Mouse (Mus musculus): ENCODE data around the gene Pros1.

The Pros1 gene

DNA sequence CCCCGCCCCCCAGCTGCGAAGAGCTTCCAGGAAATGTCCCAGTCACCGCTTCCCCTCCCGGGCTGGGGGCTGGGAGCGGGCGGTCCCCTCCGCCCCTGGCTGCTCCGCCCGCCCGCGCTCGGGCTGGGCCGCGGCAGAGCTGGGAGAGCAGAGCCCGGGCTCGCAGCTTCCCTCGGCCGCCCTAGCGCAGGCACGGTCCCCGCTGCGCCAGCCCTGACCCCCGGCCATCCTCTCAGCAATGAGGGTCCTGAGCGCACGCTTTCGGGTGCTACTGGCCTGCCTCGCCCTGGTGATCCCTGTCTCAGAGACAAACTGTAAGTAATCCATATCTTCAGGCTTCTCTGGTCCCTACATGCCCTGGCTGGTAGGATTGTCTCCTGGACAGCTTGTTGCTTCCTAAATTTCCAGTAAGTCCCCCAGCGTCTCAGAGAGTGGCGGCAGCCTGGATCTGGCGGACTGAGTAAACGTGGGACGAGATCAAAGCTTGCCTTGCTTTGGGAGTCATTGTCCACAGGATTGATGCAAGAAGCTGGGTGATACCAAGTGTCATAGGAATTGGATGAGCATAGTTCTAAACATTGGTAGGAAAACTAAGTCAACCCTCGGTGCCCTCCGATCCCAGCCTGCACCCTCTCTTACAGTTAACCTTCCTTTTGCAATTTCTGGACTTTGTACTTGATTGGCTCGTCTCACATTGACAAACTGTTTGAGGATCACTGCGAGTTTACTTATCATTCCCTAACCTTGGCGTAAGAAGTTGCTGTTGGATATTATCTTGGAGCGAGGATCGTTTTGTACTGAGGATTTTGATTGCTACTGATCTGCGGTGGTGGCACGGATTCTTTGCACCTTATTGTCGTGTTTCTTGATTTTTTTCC is at the start of gene Pros1:
Gene Pros1, plus strand, starts transcription at position 117 of the 878 bp plus-strand sequence.
- in situ Hi-C loops (cut with MboI, MseI) = no loop called here

DNA sequence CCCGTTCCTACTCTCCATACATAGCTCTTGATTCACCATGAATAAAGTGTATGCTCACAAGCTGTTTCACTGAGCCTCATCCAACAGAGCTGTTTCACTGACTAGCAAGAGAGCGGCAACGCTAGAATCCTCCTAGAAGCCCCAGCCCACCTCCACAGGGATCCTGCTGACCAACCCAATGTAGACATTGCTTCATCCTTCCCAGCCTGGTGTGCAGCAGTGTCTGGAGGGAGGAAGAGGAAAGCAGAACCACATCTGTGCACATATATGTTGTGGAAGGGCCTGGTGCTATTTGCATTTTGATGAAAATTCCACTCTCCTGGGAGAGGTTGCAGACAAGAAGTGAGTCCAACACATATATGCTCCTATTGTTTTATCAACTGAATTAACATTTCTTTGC is 49.5 kb upstream of the Pros1 start:
- in situ Hi-C loops (cut with MboI, MseI) = no loop called here

DNA sequence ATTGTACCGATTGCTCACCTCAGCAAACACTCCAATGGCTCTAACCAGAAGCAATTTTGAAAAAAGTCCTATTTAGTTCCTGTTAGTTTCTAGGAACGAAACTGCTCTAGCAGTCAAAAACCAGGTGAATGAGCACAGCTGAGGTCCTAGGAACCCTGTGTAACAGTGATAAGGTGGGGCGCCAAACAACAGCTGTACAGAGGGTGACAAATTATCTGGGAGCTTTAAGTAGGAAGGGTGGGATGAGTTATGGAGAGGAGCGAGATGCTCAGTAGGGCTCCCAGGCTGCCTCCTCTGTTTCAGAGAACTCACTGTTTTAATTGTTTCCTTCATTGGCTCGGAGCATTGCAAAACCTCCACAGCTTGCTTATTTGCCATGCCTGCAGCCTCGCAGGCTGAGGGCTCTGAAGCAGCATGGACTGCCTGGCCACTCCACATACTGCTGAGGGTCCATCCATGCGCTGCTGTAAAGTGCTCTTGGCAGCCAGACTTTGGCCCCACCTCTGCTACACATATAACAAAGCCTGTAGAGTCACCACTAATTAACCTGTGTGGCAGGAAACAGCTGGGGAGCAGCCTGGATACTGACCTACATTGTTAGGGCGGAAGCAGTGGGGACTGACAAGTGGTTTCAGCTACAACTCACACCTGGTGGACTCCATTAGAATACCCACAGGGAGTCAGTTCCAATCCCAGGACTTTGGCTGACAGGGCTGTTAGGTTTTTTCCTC is 46.7 kb upstream of the Pros1 start:
- in situ Hi-C loops (cut with MboI, MseI) = no loop called here

DNA sequence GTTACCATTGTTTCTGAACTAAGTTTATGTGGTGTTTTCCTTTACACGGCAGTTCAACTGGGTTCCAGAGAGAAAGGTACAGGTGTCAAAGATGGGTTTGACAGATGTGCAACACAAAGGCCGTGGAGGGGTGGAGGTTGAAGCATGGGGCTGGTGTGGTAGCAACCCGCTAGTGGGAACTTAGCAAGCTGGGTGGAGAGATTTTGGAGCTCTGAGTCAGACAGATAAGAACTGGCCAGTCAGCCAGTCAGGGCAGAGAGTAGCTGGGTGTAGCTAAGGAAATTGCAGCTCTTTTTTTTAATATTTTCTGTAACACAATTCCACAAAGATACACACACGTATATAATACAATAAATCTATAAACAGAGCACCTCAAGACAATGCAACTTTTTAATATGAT is 43.3 kb upstream of the Pros1 start:
- in situ Hi-C loops (cut with MboI, MseI) = no loop called here

DNA sequence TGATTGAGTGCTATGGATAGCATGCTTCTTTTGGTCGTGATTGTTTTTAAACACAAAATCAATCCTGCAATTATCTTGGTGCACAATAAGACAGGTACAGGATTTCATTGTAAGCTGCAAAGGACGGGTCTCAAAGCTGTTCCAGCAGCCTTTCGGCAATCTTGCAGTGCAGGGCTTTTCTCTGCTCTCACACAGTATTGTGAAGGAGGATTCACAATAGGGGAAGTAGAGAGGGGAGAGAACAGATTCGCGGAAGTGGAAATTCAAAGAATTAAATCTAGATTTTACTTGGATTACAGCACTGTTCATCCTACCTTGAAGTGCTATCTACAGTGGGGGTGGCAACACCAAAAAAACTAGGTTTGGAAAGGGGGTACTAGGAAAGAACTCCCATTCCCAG is 40.3 kb upstream of the Pros1 start:
- in situ Hi-C loops (cut with MboI, MseI) = no loop called here

DNA sequence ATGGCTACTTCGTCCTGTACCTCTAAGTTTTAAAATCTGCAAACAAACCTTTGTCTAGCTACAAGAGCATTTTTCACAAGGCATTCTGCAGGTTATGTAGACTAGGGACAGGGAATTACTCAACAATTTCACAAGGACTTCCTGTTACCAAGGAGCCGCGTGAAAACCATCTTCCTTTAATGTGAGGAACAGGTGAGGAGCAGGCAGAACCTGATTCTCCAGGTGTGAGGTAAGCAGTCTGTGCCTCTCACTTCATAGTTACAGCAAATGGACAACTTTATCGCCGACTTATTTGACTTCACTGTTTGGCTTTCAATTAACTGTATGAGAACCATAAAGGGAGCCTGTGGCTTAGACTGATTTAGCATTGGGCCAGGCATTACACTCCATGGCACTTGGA is 39.6 kb upstream of the Pros1 start, which contains the start of gene Stx19:
Gene Stx19, plus strand, starts transcription at position 186 of the 400 bp plus-strand sequence.
- in situ Hi-C loops (cut with MboI, MseI) = no loop called here

DNA sequence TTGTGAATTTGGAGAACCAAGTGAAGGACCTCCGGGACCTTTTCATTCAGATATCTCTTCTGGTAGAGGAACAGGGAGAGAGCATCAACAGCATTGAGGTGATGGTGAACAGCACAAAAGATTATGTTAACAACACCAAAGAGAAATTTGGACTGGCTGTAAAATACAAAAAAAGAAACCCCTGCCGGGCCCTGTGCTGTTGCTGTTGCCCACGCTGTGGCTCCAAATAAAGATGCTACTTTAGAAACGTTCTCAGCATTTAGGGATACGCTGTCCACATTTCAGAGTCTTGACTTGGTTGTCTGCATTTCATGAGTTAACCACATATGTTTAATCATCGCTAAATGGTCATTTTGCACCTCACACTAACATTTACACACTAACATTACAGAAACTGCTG is 31.6 kb upstream of the Pros1 start:
- in situ Hi-C loops (cut with MboI, MseI) = no loop called here

DNA sequence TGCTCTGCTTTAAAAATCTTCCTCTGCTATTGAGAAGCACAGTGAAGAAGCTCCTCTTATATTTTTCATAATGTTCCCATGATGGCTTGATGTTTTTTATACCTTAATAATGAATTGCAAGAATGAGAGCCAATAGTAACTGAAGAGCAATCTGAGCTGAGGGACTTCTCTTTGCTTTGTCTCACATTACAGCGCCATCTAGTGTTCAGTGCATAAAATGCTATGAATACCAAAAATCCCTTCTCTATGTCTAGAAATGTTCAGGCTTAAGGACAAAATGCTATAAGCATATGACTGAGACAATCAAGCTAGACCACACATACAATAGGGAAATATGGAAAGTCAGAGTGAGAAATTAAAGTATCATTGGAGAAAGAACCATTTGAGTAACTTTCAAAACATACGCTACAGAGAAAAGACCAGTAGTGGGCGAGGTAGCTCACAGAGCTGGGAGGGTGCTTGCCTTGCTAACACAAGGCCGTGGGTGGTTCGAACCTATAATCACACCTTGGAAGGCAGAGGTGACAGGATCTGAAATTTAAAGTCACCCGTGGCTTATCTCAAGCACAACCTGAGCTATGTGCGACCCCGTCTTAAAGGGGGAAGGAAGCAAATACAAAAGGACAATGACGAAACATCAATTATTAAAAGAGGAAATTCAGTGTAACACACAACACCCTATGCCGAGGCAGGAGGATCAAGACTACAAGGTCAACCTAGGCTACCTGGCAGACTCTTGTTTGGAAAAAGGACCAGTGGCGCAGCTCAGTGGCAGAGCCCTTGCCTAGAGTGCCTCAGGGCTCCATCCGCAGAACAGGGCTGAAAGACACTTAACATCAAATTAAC is 27.7 kb upstream of the Pros1 start:
- in situ Hi-C loops (cut with MboI, MseI) = no loop called here

DNA sequence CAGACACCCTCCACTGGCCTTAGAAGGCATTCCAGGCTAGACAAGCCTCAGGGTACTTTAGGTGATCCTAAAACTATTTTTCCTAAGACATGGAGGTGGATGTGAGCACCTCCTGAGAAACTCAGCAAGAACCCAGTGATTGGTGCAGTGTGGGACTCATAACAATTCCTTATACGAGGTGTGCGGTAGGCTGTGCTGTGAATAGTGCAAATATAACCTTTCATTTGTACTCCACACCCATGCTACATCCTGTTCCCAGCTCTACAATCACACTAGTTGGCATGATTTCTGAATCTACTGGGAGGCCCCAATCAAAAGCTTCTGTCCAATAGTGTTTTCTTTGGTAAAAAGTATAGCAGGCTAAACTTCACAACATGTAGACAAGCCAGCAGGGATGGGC is 22.1 kb upstream of the Pros1 start:
- in situ Hi-C loops (cut with MboI, MseI) = no loop called here

DNA sequence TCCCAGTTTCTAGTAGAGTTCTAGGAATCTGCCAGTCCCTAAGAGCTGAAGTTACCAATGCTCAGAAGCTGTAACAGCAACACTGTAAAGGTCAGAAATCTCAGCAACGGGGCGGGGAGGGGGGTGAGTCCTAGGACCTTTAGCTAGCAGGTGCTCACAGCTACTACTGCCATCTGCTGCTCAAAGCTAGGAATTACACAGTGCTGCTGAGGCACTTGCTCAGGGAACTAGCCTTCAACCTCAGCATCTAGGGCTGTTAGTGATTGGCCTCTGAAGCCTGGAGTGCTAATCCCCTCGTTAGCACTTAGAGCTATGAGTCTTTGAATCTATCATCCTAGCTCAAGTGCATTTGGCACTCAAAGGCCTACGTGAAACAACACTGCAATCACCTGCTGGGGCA is 21.6 kb upstream of the Pros1 start:
- in situ Hi-C loops (cut with MboI, MseI) = no loop called here

DNA sequence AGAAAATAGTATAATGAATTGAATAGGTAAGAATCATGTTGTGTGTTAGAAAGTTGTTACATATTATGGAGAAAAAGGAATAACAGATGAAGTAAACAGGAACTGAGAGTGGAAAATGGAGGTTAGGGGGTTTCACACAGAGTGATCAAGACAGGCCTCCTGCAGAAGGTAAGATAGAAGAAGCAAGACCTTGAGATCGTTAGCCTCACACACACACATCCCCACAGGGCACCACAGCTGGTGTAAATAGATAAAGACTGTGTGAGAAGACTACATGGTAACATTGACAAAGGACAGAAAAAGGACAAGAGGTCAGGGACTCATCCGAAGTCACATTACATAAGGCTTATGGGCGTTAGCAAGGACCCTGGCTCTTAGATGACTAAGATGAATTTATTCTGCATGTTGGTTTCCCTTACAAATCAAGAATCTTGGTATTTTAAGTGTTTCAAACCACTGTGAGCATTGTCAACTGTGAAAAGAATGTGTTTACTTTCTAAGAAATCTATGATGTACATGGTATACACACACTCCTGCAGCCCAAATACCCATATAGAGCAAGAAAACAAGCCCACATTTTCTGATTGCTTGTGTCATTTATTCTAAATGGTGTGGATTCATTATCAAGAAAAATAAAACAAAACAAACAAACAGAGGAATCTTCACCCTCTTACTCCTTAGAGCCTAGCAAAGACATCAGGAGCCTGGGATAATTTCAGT is 19.9 kb upstream of the Pros1 start:
- in situ Hi-C loops (cut with MboI, MseI) = no loop called here

DNA sequence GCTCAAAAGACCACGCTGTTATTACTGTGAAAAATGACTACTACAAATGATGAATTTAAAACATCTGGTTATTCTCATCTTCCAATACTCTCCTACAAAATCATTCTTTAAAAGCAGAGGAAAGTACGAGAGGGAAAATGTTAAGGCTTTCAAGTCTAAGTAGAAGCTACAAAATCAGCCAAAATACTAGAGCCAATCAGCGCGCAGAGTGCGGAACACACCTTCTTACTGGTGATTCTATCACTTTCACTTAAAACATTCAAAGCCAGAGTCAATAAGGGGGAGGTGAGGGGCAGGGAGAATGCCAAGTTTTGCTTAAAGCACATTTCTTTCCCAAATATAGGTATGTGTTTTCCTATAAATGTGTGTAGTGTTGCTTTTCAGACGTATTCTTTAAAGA is 8.8 kb upstream of the Pros1 start:
- in situ Hi-C loops (cut with MboI, MseI) = no loop called here

DNA sequence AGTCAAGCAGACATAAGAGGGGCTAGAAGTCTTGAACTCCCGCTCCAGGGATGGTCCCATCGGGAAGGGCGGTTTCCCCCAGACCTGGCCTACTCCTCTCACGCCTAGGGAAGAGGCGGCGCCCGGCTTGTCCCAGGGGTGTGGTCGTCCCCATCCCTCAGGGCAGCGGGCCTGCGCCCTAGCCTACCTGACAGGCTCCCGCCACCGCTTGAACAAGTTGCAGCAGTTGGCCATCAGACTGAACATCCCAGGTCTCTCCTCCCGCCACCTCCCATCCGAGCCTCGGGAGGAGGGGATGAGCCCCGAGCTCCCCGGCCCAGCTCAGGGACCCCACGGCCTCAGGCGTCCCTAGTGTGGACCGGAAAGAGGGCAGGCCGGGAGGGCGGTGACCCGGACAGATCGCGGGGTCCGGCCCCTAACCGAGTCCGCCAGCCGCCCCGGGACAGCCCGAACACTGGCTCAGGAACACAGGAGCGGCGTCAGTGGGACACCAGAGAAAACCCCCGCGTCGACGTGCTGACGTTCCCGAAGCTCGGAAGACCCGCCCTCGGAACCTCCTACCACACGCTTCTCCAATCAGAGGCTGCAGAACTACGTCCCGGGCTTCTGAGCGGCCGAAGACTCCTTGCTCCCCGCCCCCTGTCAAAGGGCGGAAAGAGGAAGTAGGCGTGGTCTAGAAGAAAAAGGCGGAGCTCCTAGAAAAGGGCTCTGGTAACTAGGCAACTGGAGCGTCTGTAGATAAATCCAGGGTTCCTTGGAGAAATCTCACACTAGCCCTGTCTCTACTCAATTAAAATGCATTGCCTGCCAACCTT is 7.4 kb upstream of the Pros1 start, which contains the start of gene Arl13b:
Gene Arl13b, minus strand, starts transcription at position 543 of the 815 bp plus-strand sequence.
- in situ Hi-C loops (cut with MboI, MseI) = no loop called here

DNA sequence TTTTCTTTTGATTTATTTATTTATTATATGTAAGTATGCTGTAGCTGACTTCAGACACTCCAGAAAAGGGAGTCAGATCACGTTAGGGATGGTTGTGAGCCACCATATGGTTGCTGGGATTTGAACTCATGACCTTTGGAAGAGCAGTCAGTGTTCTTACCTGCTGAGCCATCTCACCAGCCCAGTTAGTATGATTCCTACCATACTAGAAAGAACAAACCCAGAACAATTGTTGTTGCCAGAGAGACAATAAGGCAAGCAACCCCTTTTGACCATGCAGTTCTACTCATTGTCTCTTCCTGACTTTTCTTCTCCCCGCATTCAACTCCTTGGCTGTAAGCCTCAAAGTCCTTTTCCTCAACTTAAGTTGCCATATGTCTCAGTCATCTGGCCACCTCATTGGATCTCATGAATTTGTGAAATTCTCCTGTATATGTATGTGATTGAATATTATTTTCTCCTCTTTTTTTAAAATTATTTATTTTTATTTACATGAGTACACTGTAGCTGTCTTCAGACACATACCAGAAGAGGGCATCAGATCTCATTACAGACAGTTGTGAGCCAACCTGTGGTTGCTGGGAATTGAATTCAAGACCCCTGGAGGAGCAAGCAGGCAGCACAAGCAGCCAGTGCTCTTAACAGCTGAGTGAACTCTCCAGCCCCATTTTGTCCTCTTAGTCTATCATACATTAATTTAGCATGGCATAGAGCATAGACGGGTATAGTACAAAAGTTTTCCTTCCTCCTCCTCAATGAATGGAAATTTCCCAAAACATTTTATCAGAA is 1.4 kb upstream of the Pros1 start:
- in situ Hi-C loops (cut with MboI, MseI) = no loop called here

DNA sequence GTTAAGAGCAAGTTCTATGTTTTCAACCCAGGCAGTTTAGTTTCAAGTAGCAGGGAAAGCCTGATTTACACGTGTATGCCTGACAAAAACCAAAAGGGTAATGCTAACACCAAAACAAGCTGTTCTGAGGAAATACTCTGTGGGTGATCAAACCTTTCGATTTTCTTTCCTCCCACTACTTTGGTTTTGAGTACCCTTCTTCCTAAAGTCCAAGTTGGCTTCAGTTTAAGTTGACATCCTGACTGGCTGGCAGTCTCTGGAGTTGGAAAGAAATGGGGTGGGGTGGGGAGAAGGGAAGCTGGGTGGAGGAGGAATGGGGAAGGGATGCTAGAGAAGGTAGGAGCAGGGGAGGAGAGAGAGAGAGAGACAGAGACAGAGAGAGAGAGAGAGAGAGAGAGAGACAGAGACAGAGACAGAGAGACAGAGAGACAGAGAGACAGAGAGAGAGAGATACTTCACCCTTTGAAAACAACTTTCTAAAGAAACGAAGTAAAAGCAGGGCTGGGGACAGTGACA is 438 bp upstream of the Pros1 start:
- in situ Hi-C loops (cut with MboI, MseI) = no loop called here

DNA sequence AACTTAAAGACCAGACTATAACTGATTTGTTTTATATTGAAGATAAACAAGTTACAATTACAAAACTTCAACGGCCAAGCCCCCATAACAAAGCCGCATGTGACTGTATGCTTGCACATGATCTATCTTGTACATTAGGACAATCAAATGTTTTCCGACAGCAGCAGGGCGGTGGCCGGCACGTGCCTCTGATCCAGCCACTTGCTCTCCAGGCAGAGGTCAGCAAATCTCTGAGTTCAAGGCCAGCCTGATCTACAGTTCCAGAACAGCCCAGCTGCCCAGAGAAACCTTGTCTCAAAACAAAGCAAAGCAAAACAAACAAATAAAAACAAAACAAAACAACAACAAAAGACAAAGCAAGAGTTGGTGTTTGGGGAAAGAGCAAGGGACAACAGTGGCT is 1.3 kb downstream of the Pros1 start:
- in situ Hi-C loops (cut with MboI, MseI) = no loop called here

DNA sequence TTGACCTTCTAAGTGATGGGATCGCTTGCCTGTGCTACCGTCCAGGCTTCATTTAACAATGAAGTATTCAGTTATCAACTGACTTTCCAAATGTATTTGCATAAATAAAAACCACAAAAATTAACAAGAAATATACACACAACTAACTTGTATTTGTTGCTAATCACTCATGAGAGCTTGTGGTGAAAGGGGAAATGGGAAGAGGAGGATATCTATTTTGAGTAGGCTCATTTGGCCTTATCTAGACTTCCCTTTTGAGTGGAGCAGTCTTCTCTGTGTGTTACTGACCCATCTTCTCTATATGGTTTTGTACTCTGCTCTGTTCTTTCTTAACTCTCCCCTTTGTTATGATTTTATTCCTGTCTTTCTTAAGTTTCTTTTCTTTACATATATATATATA is 2.2 kb downstream of the Pros1 start:
- in situ Hi-C loops (cut with MboI, MseI) = no loop called here

DNA sequence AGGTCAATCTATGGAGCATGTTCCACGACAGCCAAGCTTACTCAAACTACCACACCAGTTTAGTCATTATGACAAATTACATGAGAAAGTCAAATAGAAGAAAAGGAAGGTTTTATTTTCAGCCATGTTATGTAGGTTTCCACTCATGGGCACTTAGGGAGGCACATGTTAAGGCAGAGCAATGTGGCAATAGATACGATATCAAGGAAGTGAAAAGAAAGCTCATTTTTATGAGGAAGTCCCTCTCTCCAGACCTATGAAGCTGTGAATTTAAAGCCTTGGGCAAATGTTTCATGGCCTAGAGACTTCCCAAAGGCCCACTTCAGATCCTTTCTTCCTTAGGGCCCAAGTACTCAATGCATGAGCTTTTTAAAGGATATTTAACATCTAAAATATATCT is 3.4 kb downstream of the Pros1 start:
- in situ Hi-C loops (cut with MboI, MseI) = no loop called here

DNA sequence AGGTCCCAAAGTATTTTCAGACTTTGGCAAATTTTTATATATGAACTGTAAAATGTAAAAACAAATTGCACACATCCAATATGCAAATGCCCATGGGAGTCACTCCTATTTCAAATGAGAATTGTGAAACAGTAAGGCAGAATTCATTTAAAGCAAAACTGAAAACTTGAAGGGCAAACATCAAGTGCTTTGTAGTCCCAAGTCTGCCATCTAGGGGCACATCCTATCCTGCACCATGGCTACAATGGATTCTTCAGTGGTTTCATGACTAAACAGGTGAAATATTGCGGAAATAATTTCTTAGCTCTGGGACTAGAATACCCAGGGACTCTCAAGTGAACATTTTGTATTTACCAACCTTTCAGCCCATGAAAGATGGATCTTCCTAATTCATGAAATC is 3.9 kb downstream of the Pros1 start:
- in situ Hi-C loops (cut with MboI, MseI) = no loop called here

All from T-helper 2 cell (primary cell).